ENCODE assay signal across 20 mouse cellular contexts in genomic region chr17:65692276-65692675, GRCm38 (mm10). TPM values are rescaled to one million over a fixed set of nuclear protein-coding genes. Genes with fewer than 3 reads are reported as not detected.
DNase-seq lines count a peak whose midpoint lies in the region.
"Had no signal": no experiment of that assay in that cellular context is flagged by ENCODE, and none has a peak within 500 bp of the region (broad histone marks: within the 10 kb centered on the region; RNA-seq: fewer than 3 reads in every experiment).

No protein-coding gene starts in this region.

- no peak overlapping the region for H3K4me3 ChIP-seq in heart, embryonic 10.5 days

- no peaks in the 10 kb centered on the region; the same call in 1 of the 2 replicates for H3K4me1 ChIP-seq in heart, embryonic 10.5 days

- H3K27me3 ChIP-seq in heart, embryonic 10.5 days (ENCODE audit: insufficient read depth, poor library complexity, severe bottlenecking): no peaks in the 10 kb centered on the region
- H3K27me3 ChIP-seq: CH12.LX, Patski had no signal

- H3K27ac ChIP-seq in heart, embryonic 10.5 days: no peak overlapping the region

- DNase-seq in heart, adult 11 months: peak; percentile 53
- DNase-seq in heart, adult 8-10 months (ENCODE audit: low spot score): no peak
- peak; percentile 63 for DNase-seq in heart, embryonic 10.5 days (ENCODE audit: low spot score)
- no peak for DNase-seq in heart, postnatal 14 days
- DNase-seq: adrenal gland, adult 2 months; adrenal gland, adult 8-10 months; adrenal gland, postnatal 10 days; adrenal gland, postnatal 14 days; adrenal gland, postnatal 25 days; adrenal gland, postnatal 36 days; B cell, adult 2 months; cerebellum, adult 11 months; cerebellum, adult 11-12 months; cerebellum, adult 18-20 months had no signal

- 85% methylated on average over 4 of the region's 4 CpGs for WGBS in heart, embryonic 10.5 days

- no peaks in the 10 kb centered on the region for H3K9me3 ChIP-seq in heart, embryonic 10.5 days
- H3K9me3 ChIP-seq: G1E had no signal

- intact Hi-C loops in heart, postnatal 14 days (cut with DNase I): no loop called here

- H3K36me3 ChIP-seq in heart, embryonic 10.5 days: peaks cover 20% of the 10 kb centered on the region; the same call in 1 of the 2 replicates
- H3K36me3 ChIP-seq: G1E had no signal

RNA-seq across cellular contexts. Expression of gene Txndc2, which starts 50.3 kb away (rescaled TPM):
- under 1 TPM in 2 of 4 experiments, not detected in 2; 0.12 to 0.16 TPM for total RNA-seq in heart, adult 8-10 months (2022)
- polyA plus RNA-seq in heart, embryonic 10.5 days (2016; fragmentation: Nextera tagmentation; extraction: Ambion mirVana): 0.12 TPM in 1 of 2 replicates, not detected in the other
- total RNA-seq in heart, postnatal 14 days (2021): under 1 TPM in 1 of 2 experiments, not detected in 1; 0.19 TPM
- total RNA-seq: CH12.LX, MEL had no signal
- polyA plus RNA-seq: activated CD4-positive, CD25-positive, alpha-beta regulatory T cell, adult 4 months; CD4-positive, CD25-positive, alpha-beta regulatory T cell, adult 4 months; G1E; Patski had no signal

Comparison
In these comparisons a context has a peak if more than half of its experiments do, and no peak if none do; other contexts are left out.
1. DNase-seq: peak in heart, adult 11 months (single experiment) and heart, embryonic 10.5 days (single experiment); none in heart, adult 8-10 months (single experiment) and heart, postnatal 14 days (0 of 2).